Mouse (Mus musculus) c-Kit-positive CD71-negative TER-119-negative erythroid progenitor cells, embryonic 14.5 days (primary cell): ENCODE data around the gene Nags.
A peak's percentile ranks its signal among the peaks of the same experiment; 100 is the strongest.
"Not testable (repeated sequence)": the region's sequence is repeated elsewhere in the genome, so short reads cannot be mapped to it uniquely, and the experiment has no call there.

Experiments used
- DNase-seq: peaks from one replicate; pipeline ENCODE4 v3.0.0-alpha.2; 2013; ENCODE audit warnings: low read depth

The Nags gene

GRCm38 (mm10) chr11:102158024-102158423 lies 12.7 kb downstream of the Nags start:
- DNase-seq: not testable (repeated sequence)

- DNase-seq: no peak
These were observed 14.5 kb downstream of the Nags start for GRCm38 (mm10) chr11:102159781-102160180.

- DNase-seq: no peak
These were observed 20.8 kb downstream of the Nags start for GRCm38 (mm10) chr11:102165971-102166722.

GRCm38 (mm10) chr11:102167539-102167938 lies 22.2 kb downstream of the Nags start:
- DNase-seq: no peak

- DNase-seq: no peak
These were observed 23.4 kb downstream of the Nags start for GRCm38 (mm10) chr11:102168689-102169088.

- no peak for DNase-seq
These were observed 34.5 kb downstream of the Nags start for GRCm38 (mm10) chr11:102179836-102180235.

- no peak for DNase-seq
These were observed 38.9 kb downstream of the Nags start for GRCm38 (mm10) chr11:102184253-102184645.

- DNase-seq: peak; percentile 92
These were observed 39.6 kb downstream of the Nags start, which contains the start of gene Lsm12 for GRCm38 (mm10) chr11:102184646-102185495. Lsm12 (minus strand) TSS chr11:102185296.

GRCm38 (mm10) chr11:102185677-102186076 lies 40.4 kb downstream of the Nags start:
- no peak for DNase-seq

- DNase-seq: no peak
These were observed 40.9 kb downstream of the Nags start for GRCm38 (mm10) chr11:102186235-102186634.

- DNase-seq: no peak
These were observed 43.7 kb downstream of the Nags start for GRCm38 (mm10) chr11:102188980-102189379.

GRCm38 (mm10) chr11:102189461-102190436 lies 44.4 kb downstream of the Nags start, which contains the start of gene G6pc3:
G6pc3 (plus strand) TSS chr11:102189620.
- peak; percentile 88 for DNase-seq

GRCm38 (mm10) chr11:102190848-102191247 lies 45.5 kb downstream of the Nags start:
- no peak for DNase-seq

GRCm38 (mm10) chr11:102193657-102194440 lies 48.5 kb downstream of the Nags start:
- no peak for DNase-seq

GRCm38 (mm10) chr11:102196018-102196797 lies 50.9 kb downstream of the Nags start:
- DNase-seq: no peak

GRCm38 (mm10) chr11:102198245-102198644 lies 52.9 kb downstream of the Nags start:
- DNase-seq: no peak
